Mouse (Mus musculus) testis, postnatal 14 days (tissue): ENCODE measurements around the gene Tcp11.

Experiments used
- DNase-seq: peaks from one replicate; pipeline ENCODE4 v3.0.0; 2021; ENCODE audit warnings: low spot score

The Tcp11 gene

DNA sequence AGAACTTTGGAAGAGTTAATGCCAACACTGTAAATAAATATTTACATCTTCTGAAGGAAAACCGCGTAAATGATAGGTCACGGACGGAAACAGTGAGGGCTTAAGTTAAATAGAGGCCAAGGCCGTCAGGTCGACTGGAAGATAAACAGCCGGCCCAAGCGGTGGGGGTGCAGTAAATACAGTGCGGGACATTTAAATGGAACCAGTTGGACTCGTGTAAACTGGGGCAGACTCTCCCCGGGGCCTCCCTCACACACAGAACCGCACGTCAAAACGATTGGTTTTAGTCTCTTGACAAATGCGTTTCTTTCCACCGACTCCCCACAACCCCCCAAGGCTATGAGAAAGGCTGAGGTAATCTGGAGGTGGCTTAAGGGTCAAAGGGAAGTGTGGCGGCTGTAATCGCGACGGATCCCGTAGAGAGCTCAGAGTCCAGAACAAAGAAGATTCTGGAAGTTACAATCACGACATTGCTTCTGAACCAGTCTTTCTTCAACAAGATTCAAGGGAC, 4.0 kb upstream of the Tcp11 start:
- no peak for DNase-seq

DNA sequence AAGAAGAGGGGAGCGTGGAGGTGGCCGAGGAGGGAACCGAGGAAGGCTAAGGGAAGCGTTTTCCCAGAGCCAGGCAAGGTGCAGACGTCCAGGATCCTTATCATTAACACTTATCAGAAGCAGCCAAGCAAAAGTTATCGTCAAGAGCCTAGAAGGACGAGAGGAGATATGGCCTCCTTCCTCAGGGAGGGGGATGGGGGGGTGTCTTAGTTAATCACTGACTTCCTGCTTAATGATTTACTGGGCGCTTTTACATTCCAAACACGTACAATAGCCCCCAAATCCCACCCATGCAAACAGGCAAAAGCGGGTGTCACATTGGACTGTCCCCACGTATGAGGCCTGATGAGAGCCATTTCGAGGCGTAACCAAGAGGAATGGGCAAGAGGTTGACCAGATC, 2.4 kb upstream of the Tcp11 start:
- no peak for DNase-seq

DNA sequence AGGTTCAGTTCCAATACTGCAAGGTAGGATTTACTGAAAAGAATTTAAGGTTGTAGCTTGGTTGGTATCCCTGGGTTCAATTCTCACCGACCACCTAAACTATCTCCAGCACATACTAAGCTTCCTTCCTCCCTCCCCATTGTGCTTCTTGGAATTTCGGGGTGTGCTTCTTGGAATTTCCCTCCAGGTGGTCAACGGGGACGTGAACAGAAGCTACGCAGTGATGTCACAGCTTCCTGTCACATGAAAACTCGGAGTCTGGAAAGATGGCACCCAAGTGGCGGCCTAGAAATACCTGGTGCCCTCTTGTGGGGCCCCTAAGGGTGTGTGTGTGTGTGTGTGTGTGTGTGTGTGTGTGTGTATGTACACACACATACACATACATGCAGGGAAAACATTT, 1.4 kb upstream of the Tcp11 start:
- DNase-seq, result no peak

DNA sequence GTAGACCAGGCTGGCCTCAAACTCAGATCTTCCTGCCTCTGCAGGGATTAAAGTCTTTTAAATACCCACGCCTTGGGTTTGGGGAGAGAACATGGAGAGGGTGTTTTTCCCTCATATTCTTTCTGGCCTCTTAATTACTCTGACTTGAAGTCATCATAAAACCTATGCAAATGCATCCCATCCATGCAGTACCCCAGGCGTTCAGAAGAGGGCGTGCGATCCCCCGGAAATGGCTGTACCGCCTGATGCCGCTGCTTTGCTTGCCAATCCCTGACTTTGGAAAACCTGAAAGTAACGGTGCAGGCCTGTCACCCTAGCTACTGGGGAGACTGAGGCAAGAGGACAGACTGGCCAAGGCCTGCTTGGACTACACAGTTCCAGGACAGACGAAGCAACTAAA, 946 bp upstream of the Tcp11 start:
- peak; percentile 52 for DNase-seq

DNA sequence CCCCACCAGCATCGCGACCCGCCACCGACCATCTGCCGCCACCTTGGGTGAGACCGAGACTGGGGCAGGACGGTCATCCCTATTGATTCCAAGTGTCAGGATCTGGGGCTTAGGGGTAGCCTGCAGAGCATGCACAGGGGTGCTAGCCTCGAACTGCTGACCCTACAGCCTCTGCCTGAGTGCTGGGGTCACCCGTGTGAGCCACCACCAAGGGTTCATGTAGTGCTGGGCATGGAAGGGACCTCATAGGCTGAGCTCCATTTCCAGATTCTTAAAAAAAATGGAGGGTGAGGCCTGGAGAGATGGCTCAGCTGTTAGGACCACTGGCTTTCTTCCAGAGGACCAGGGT, 352 bp upstream of the Tcp11 start:
- no peak for DNase-seq

DNA sequence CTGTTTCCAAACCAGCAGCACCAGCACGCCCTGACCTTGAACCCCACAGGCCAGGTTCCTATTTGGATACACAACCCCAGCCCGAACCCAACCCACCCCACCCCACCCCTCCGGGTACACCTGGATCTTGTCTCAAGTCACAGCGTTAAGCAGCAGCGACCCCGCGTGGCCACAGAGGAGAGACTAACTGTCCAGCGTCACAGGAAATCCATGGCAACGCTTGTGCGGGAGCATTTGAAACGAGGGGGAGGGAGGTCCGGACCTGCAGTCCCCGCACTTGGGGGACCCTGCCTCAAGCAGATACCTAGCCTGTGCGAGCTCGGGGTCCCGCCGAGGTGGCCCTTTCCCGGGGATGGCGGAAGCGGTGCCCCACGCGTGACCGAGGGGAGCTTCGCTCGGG, 821 bp downstream of the Tcp11 start:
- peak; percentile 78 for DNase-seq

- no peak for DNase-seq
Observed at GRCm38 (mm10) chr17:28078028-28078427, 2.4 kb downstream of the Tcp11 start.

DNA sequence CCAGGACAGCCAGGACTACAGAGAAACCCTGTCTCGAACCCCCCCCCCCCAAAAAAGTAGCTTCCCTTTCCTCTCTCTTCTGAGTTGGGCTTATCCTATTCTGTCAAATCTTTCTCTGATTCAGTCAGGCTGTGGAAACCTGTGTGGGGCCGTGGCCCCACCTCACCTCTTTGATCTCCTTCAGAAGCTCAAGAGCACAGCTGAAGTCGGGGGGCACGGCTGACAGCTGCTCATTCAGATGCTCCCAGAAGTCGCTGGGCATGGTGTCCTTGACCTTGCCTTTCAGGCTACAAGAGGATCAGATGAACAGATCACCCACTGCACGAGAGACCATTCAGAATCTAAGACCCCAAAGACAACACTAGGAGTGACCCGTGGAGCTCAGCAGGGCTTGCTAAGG, 6.0 kb downstream of the Tcp11 start:
- DNase-seq, result no peak

GRCm38 (mm10) chr17:28072730-28073129, 7.7 kb downstream of the Tcp11 start:
- no peak for DNase-seq

GRCm38 (mm10) chr17:28070256-28070655, 10.2 kb downstream of the Tcp11 start:
- peak; percentile 84 for DNase-seq

GRCm38 (mm10) chr17:28069446-28069845, 11.0 kb downstream of the Tcp11 start:
- DNase-seq, result no peak

GRCm38 (mm10) chr17:28067303-28067702, 13.1 kb downstream of the Tcp11 start:
- DNase-seq, result no peak

GRCm38 (mm10) chr17:28063163-28063562, 17.3 kb downstream of the Tcp11 start:
- no peak for DNase-seq

- DNase-seq, result no peak
Observed at GRCm38 (mm10) chr17:28062710-28063109, 17.7 kb downstream of the Tcp11 start.

- DNase-seq, result no peak
Observed at GRCm38 (mm10) chr17:28061472-28061871, 19.0 kb downstream of the Tcp11 start.

GRCm38 (mm10) chr17:28060681-28061080, 19.8 kb downstream of the Tcp11 start:
- no peak for DNase-seq

DNA sequence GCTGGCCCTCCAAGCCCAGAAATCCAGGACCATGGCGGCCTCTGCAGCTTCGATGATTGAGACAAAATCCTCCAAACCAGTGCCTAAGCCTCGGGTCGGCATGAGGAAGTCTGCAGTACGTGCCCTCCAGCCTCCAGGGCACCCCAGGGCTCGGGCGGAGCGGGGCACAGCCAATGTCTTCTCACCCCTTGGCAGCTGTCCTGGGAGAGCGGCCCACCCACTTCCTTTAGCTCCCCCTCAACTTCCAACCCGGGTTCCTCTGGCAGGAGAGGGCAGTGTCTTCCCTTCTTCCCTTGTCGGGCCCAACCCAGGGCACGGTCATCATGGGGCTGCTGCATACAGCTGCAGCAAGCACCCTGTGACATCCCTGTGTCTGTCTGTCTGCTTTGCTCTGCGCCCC, 22.1 kb downstream of the Tcp11 start:
- DNase-seq, result no peak

DNA sequence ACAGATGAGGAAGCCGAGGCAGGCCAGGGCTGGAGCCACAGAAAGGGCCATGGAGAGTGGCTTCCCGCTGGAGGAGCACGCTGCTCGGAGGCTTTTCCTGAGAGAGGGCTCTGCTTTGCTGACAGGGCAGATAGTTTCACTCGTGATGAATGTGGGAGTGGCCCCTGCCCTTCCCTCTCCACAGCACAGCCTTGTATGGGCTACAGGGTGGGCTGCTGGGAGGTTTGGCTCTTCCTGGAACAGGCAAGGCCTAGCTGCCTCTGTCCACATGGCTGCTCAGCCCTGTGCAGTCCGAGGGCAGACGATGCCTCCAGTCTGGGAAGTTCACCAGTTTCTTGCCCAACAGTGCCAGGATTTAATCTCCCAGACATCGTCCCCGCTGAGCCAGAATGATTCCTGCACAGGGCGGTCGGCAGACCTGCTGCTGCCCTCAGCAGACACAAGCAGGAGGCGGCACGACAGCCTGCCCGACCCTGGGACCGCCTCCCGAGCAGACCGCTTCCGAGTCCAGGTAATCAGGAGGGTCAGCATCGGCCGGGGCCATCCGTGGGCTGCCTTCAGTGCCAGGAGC, 28.1 kb downstream of the Tcp11 start:
- no peak for DNase-seq

GRCm38 (mm10) chr17:28050210-28050609, 30.2 kb downstream of the Tcp11 start:
- DNase-seq, result no peak

- DNase-seq, result no peak
Observed at GRCm38 (mm10) chr17:28048425-28048824, 32.0 kb downstream of the Tcp11 start.

DNA sequence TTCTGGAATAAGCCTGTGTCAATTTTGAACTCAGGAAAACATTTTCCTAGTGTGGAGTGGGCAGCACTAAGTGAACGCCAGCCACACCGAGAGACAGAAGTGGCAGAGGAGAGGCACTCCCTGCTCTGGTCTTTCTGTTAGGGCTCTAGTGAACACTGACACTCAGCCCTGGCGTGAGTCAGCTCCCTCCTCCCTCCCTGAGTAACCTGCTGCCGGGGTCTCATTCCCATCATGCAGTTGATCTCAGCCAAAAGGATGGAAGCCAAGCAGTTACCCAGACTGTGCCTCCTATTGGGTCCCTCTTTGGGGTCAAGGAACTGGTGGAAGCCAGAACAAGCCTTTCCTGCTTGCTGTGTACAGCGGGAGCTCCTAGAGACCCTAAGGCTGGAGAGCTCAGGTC, 32.9 kb downstream of the Tcp11 start:
- no peak for DNase-seq

GRCm38 (mm10) chr17:28047017-28047416, 33.4 kb downstream of the Tcp11 start:
- DNase-seq, result no peak

DNA sequence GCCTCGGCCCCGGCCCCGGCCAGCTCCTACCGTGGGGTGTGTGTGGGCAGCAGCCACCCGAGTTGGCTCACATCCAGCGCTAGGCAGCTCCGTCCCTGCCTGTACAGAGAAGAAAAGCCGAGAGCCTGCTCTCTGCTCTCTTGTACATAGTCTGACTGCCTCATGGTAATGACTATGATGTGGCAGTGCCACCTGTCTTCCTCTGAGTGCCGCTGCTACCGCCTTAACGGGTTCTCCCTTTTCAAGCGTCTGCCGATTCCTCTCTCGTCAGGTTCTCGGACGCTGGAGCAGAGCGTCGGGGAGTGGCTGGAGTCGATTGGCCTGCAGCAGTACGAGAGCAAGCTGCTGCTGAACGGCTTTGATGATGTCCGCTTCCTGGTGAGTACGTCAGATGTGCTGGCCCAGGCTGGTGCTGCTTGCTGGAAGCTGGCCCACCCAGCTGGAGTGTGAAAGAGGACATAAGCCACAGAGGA, 38.1 kb downstream of the Tcp11 start:
- no peak for DNase-seq

DNA sequence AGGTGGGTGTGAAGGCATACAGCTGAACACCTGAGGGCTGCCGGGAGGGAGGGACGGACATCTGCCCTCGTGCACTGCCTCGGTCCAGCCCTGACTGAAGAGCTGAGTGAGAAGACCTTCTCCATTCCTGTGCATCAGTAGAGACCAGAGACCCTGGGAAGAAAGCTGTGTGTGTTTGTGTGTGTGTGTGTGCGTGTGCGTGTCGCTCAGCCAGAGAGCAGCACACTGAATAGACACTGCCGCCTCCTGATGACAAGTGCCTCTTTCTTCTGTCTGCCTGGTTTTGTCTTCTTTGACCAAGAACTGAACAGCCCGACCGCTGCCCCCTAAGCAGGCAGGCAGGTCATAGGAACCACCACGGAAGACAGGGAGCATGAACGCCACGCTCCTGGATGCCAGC, 39.1 kb downstream of the Tcp11 start:
- no peak for DNase-seq

GRCm38 (mm10) chr17:28040620-28041019, 39.8 kb downstream of the Tcp11 start:
- DNase-seq, result no peak
